Mouse (Mus musculus): ENCODE results near the gene Ruvbl2. TPM values are rescaled to one million over a fixed set of nuclear protein-coding genes. Genes with fewer than 3 reads are reported as not detected.
A peak's percentile ranks its signal among the peaks of the same experiment; 100 is the strongest.
"Not testable (repeated sequence)": the region's sequence is repeated elsewhere in the genome, so short reads cannot be mapped to it uniquely, and the experiment has no call there.

Gene Ruvbl2
- total RNA-seq, 2 experiments from 2014 or later = 20.3 to 23.7 TPM

DNA sequence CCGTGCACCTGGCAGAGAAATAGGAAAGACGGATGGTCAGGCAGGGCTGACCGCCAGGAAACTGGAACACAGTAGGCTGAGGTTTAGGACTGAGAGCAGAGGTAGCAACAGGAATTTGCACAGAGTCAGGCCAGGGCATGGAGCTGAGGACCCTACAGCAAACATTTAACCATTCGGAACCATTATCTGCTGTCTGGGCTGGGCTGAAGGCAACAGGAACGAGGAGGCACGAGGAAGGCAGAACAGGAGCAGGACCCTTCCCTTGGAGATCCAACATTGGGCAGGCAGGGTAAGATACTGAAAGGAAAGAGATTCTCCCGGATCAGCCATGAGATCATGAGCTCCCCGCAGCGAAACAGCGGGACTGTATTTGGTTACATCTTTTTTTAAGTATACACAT, 30.1 kb downstream of the Ruvbl2 start:
- intact Hi-C loops (cut with DNase I; ENCODE audit: low total_unique reads) = no loop called here
- DNase-seq = no peak

DNA sequence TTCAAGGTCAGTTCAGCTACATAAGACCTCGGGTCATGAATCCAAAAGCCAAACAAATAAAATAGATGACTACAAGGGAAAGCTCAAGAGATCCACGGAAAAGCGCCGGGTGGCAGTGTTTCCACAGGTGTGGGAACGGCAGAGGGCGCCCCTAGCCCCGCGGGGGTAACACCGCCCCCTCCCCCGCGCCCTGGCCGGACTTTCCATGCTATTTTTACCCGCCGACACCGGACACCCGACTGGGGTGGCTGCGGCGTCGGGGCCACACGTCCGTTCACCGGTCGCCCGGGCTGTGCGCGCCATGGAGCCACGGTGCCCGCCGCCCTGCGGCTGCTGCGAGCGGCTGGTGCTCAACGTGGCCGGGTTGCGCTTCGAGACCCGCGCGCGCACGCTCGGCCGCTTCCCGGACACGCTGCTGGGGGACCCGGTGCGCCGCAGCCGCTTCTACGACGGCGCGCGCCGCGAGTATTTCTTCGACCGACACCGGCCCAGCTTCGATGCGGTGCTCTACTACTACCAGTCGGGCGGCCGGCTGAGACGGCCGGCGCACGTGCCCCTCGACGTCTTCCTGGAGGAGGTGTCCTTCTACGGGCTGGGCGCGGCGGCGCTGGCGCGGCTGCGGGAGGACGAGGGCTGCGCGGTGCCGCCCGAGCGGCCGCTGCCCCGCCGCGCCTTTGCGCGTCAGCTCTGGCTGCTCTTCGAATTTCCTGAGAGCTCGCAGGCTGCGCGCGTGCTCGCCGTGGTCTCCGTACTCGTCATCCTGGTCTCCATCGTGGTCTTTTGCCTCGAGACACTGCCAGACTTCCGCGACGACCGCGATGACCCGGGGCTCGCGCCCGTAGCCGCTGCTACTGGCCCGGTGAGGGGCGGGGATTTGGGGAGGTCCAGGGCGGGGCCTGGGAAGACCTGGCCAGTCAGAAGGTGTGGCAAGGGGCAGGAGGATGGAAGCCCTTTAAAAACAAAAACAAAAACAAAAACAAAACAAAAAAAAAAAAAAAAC, 31.4 kb downstream of the Ruvbl2 start:
- DNase-seq = peak; percentile 81
- intact Hi-C loops (cut with DNase I; ENCODE audit: low total_unique reads) = no loop called here

GRCm38 (mm10) chr7:45405091-45406075, 32.5 kb downstream of the Ruvbl2 start, which contains the start of gene Kcna7:
Gene Kcna7, plus strand, starts transcription at chr7:45405653.
- peak; percentile 76 for DNase-seq
- intact Hi-C loops (cut with DNase I; ENCODE audit: low total_unique reads) = no loop called here

DNA sequence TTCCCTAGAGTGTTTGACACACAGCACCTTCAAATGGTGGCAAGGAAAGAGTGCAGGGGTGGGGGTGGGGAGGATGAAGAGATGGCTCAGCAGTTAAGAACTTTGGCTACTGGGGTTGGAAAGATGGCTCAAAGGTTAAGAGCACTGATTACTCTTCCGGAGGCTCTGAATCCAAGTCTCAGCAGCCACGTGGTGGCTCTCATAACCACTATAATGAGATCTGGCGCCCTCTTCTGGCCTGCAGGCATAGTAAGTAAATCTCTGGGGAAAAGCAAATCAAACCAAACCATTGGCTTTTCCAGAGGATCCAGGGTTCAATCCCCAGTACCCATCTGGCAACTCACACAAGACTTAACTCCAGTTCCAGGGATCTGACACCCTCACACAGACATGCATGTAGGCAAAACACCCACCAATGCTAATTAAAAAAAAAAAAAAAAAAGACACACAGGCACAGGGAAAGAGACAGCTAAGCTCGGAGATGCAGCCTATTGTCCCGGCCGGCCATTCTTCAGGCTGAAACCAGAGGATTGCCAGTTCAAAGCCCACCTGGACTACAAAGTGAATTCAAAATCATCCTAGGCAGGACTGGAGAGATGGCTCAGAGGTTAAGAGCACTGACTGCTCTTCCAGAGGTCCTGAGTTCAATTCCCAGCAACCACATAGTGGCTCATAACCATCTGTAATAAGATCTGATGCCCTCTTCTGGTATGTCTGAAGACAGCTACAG, 34.2 kb downstream of the Ruvbl2 start:
- intact Hi-C loops (cut with DNase I; ENCODE audit: low total_unique reads) = no loop called here

DNA sequence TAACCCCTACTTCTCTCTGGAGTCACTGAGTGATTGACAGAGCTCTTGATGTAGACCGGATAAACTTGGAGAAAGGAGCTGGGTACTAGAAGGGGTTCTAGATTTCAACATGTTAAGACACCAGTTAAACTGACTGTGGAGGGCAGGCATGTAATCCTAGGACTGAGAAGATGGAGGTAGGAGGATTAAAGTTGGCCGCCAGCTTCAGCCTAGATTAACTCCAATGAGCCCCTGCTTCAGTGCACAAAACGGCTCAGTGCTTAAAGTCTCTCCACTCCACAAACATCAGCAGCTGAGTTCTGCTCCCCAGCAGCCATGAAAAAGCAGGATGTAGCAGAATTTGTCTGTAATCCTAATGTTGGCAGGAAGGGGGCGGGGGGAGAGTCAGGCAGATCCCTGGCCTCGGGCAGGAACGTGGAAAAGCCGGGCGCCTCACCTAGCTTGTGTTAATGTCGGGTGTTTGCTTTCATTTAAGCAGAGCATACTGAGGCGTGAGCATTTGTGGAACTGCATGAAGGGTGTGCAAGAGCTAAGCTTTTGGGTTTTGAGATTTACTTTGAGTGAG, 36.3 kb downstream of the Ruvbl2 start:
- intact Hi-C loops (cut with DNase I; ENCODE audit: low total_unique reads) = no loop called here
- no peak for DNase-seq

More for the DNA sequence above, 34.2 kb downstream of the Ruvbl2 start:
- peak; percentile 63 for DNase-seq

DNA sequence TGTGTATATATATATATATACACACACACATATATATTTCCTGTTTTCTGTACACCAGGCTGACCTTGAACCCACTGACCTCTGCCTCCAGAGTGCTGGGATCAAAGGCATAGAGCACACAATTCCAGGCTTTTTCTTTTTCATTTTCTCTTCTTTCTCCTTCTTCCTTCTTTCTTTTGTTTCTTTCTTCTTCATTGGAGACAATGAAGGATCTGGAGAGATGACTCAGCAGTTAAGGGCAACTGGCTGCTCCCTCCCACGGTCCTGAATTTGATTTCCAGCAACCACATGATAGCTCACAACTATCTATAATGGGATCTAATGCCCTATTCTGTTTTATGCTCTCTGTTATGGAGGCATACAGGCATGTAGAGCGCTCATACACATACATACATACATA, 41.1 kb downstream of the Ruvbl2 start:
- intact Hi-C loops (cut with DNase I; ENCODE audit: low total_unique reads) = no loop called here
- DNase-seq = no peak

DNA sequence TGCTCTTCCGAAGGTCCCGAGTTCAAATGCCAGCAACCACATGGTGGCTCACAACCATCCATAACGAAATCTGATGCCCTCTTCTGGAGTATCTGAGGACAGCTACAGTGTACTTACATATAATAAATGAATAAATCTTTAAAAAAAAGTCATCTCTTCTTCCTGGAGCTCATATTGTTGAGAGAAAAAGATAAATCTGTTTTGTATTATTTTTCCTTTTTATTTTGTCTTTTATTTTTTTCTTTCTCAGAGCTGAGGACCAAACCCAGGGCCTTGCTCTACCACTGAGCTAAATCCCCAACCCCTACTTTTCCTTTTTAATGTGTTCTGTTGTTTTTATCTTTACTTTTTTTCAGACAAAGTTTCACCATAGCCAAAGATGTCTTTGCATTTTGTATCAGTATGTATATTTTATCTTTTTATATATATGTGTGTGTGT, 41.5 kb downstream of the Ruvbl2 start:
- DNase-seq; intact Hi-C loops (cut with DNase I; ENCODE audit: low total_unique reads): not testable (repeated sequence)

GRCm38 (mm10) chr7:45395578-45396336, 42.1 kb downstream of the Ruvbl2 start, which contains the start of gene Snrnp70:
Gene Snrnp70, minus strand, starts transcription at chr7:45395742.
- intact Hi-C loops (cut with DNase I; ENCODE audit: low total_unique reads) = no loop called here
- DNase-seq = peak; percentile 100

DNA sequence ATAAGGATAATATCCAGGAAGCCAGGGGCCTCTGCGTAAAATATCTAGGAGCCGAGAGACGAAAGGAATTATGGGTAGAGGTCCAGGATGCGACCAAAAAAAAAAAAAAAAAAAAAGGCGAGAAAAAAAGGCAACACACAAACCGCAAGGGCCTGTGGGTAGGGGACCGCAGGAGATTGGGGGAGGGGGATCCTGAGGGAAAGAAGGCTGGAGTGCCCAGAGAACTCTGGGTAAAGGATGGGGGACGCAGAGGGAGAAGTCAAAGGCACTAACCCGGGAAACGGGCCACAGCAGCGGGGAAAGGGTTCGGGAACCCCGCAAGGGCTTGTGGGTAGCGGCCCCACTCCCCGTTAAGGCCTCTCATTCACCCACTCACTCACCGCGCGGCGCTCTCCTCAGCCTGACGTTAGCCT, 42.8 kb downstream of the Ruvbl2 start:
- intact Hi-C loops (cut with DNase I; ENCODE audit: low total_unique reads) = no loop called here
- peak; percentile 70 for DNase-seq

DNA sequence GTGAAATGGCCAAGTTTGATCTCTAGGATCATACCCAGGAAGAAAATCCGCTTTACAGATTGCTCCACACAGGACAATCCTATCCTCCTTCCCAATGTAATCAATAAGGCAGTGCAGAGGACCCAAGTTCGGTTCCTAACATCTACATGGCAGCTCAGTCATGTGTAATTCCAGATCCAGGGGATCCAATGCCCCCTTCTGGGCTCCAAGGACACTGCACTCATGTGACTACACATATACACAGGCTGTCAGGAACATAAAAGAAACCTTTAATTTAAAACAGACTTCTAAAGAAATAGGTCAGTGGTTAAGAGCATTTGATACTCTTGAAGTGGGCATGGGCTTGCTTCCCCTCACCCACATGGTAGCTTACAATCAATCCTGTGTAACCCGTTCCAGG, 51.8 kb downstream of the Ruvbl2 start:
- intact Hi-C loops (cut with DNase I; ENCODE audit: low total_unique reads) = no loop called here

GRCm38 (mm10) chr7:45376057-45376456, 61.8 kb downstream of the Ruvbl2 start:
- no peak for DNase-seq
- intact Hi-C loops (cut with DNase I; ENCODE audit: low total_unique reads) = no loop called here

More for the DNA sequence above, 51.8 kb downstream of the Ruvbl2 start:
- no peak for DNase-seq

DNA sequence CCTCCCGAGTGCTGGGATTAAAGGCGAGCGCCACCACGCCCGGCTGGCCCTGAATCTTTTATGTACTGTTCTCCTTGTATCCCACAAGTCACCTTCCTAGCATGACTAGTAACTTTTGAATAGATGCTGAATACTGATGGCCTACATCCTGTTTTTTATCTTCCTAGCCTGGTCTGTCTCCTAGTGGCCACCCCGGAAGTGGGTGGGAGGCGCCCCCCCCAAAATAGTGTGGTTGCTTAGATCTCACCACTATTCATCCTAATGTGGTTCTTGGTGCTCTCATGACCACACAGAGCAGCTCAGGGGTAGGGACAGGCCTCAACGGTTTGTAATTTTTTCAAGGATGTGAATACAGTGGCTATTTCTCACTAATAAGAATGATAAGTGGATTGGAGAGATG, 63.3 kb downstream of the Ruvbl2 start:
- no peak for DNase-seq
- intact Hi-C loops (cut with DNase I; ENCODE audit: low total_unique reads) = no loop called here

GRCm38 (mm10) chr7:45372371-45372770, 65.5 kb downstream of the Ruvbl2 start:
- intact Hi-C loops (cut with DNase I; ENCODE audit: low total_unique reads) = no loop called here
- DNase-seq = no peak

Small RNAs within 50 kb of the gene (microRNA-seq; reads per million reads assigned to microRNA genes)
- gene Gm22133 = 0 reads per million in 2 experiments

Other genes with a start within 250 kb of the Ruvbl2 start
- 1 to 10 TPM; 2.1 to 2.6 TPM for gene Ccdc155, start 233.2 kb downstream of the Ruvbl2 start, total RNA-seq (2021)
- not detected for gene Dkkl1, start 225.9 kb downstream of the Ruvbl2 start, total RNA-seq (2021)
- 10 to 100 TPM in 1 of 2 experiments, 1 to 10 TPM in 1; 7.1 to 10.9 TPM for gene Tead2, start 222.3 kb downstream of the Ruvbl2 start, total RNA-seq (2021)
- 1 to 10 TPM; 1.4 to 1.5 TPM for gene Cd37, start 199.0 kb downstream of the Ruvbl2 start, total RNA-seq (2021)
- not detected for gene Slc6a16, start 197.0 kb downstream of the Ruvbl2 start, total RNA-seq (2021)
- not detected for gene Slc6a21, start 160.6 kb downstream of the Ruvbl2 start, total RNA-seq (2021)
- gene Trpm4, start 104.3 kb downstream of the Ruvbl2 start, total RNA-seq (2021) = 10 to 100 TPM; 23.5 to 24.5 TPM
- 100 to 1,000 TPM; 711 to 744 TPM for gene Hrc, start 102.8 kb downstream of the Ruvbl2 start, total RNA-seq (2021)
- gene Ppfia3, start 71.1 kb downstream of the Ruvbl2 start, total RNA-seq (2021) = under 1 TPM; 0.69 to 0.78 TPM
- gene Lin7b, start 67.5 kb downstream of the Ruvbl2 start, total RNA-seq (2021) = 1 to 10 TPM in 1 of 2 experiments, under 1 TPM in 1; 0.49 to 1.6 TPM
- gene Snrnp70, start 42.4 kb downstream of the Ruvbl2 start, total RNA-seq (2021) = 10 to 100 TPM; 90.1 to 93.1 TPM
- 10 to 100 TPM; 39.6 to 44.1 TPM for gene Kcna7, start 32.4 kb downstream of the Ruvbl2 start, total RNA-seq (2021)
- 1 to 10 TPM; 2.3 to 2.6 TPM for gene Ntf5, start 24.4 kb downstream of the Ruvbl2 start, total RNA-seq (2021)
- gene Lhb, start 17.3 kb downstream of the Ruvbl2 start, total RNA-seq (2021) = under 1 TPM in 1 of 2 experiments, not detected in 1; 0.35 TPM
- 100 to 1,000 TPM; 167 to 213 TPM for gene Gys1, start 3.3 kb downstream of the Ruvbl2 start, total RNA-seq (2021)
- gene Ftl1, start 21.8 kb upstream of the Ruvbl2 start, total RNA-seq (2021) = 100 to 1,000 TPM; 119 to 132 TPM
- gene Bax, start 28.8 kb upstream of the Ruvbl2 start, total RNA-seq (2021) = 10 to 100 TPM; 20.1 to 22.4 TPM
- not detected for gene Tulp2, start 43.8 kb upstream of the Ruvbl2 start, total RNA-seq (2021)
- 1 to 10 TPM; 6.0 to 6.2 TPM for gene Gm45808, start 48.7 kb upstream of the Ruvbl2 start, total RNA-seq (2021)
- 10 to 100 TPM in 1 of 2 experiments, 1 to 10 TPM in 1; 9.4 to 10.5 TPM for gene Dhdh, start 50.7 kb upstream of the Ruvbl2 start, total RNA-seq (2021)
- 100 to 1,000 TPM; 100 TPM for gene Nucb1, start 72.3 kb upstream of the Ruvbl2 start, total RNA-seq (2021)
- 10 to 100 TPM; 13.1 to 18.4 TPM for gene Ppp1r15a, start 88.2 kb upstream of the Ruvbl2 start, total RNA-seq (2021)
- 10 to 100 TPM in 1 of 2 experiments, 1 to 10 TPM in 1; 6.8 to 14.8 TPM for gene Plekha4, start 88.2 kb upstream of the Ruvbl2 start, total RNA-seq (2021)
- gene Hsd17b14, start 116.8 kb upstream of the Ruvbl2 start, total RNA-seq (2021) = 1 to 10 TPM; 1.7 to 2.3 TPM
- 10 to 100 TPM; 37.2 to 37.8 TPM for gene Bcat2, start 132.1 kb upstream of the Ruvbl2 start, total RNA-seq (2021)
- not detected for gene Fgf21, start 177.4 kb upstream of the Ruvbl2 start, total RNA-seq (2021)
- gene Fut1, start 179.2 kb upstream of the Ruvbl2 start, total RNA-seq (2021) = under 1 TPM in 1 of 2 experiments, not detected in 1; 0.11 TPM
- under 1 TPM; 0.12 to 0.18 TPM for gene Izumo1, start 183.7 kb upstream of the Ruvbl2 start, total RNA-seq (2021)
- gene Rasip1, start 189.4 kb upstream of the Ruvbl2 start, total RNA-seq (2021) = 10 to 100 TPM; 14.1 to 16.1 TPM
- gene Mamstr, start 201.9 kb upstream of the Ruvbl2 start, total RNA-seq (2021) = 10 to 100 TPM; 60.3 to 85.3 TPM
- under 1 TPM; 0.58 to 0.66 TPM for gene Fut2, start 228.3 kb upstream of the Ruvbl2 start, total RNA-seq (2021)
- gene Ntn5, start 245.9 kb upstream of the Ruvbl2 start, total RNA-seq (2021) = under 1 TPM; 0.51 to 0.62 TPM

All from gastrocnemius, postnatal 14 days (tissue).